Mouse (Mus musculus) megakaryocyte, embryonic 14.5 days (primary cell): ENCODE data around the gene Grik2.

Experiments
- FLI1 ChIP-seq: IDR thresholded peaks from 2 replicates; pipeline ENCODE4 v1.6.1; 2012; ENCODE audit warnings: low read length, inconsistent platforms, mixed read lengths
- GATA1 ChIP-seq: IDR thresholded peaks from 3 replicates; pipeline ENCODE4 v1.6.1; 2012; ENCODE audit warnings: mixed read lengths, low read length, inconsistent platforms, borderline replicate concordance

DNA sequence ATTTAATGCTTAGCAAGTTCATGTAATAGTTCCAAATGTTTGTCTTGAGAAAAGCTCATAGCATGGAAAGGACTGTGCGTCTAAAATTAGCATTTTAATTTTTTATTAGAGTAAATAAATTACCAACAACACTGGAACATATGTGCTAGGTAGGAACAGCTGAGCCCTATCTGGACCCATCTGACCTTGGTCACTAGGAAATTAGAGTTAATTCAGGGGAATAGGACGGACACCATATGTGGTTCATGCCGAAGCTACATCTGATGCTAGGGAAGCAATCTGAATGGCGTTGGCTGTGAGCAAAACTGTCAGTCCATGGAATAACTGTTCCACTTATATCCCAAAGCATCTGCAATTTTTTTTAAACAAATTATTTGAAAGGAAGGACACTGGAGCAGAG, 638.9 kb downstream of the Grik2 start:
- TF ChIP-seq GATA1, result no peak
- no peak for TF ChIP-seq FLI1
